Mouse (Mus musculus): ENCODE results near the gene Chrnb4.
A peak's percentile ranks its signal among the peaks of the same experiment; 100 is the strongest.

Chrnb4 gene

DNA sequence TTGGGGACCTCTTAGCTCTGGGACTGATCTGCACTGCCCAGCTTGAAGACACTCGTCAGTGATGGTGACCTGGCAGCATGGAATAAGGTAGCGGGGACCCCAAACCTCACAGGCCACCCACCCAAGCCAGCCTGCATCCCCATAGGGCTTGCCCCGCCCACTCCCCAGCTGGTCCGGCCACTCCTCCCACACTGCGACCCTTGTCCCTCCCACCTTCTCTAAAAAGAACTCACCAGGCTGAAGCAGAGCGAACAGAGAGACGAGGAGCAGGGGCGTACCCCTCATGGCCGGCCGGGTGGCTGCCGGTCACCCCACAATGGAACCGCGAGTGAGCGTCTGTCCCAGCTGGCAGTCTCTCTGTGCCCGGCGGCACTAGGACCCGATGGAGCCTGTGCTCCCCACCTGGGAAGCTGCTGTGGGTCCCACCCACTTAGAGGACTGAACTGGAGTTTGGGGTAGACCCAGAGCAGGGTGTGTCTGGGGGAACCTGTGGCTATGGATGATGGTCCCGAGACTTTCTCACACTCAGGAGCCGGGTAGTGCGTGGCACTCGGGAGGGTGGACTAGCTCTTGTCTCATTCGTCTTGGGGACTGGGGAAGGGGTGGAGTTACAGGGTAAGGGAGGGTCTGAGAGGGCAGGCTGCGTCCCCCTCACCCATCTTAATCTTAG lies at the start of gene Chrnb4:
TSS of gene Chrnb4 (minus strand) at position 569 of the 670 bp plus-strand sequence.
- DNase-seq: no peak

DNA sequence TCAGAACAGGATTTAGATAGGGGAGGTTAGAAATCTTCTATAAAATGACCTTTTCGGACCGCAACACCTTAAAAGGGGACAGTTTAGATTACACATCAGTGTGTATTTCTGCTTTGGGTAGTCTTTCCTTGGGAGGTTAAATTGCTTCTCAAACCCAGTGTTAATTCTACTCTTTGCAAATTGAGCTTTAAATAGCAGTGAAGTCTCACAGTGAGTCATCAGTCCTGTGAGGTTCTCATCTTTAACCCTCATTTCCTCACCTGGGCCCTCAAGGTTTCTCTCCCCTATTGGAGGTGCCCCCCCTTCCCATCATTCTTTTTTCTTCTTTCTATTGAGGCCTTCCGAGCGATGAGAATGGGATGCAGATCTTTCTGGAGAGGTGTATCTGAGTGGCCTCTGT lies 48.3 kb upstream of the Chrnb4 start:
- DNase-seq: no peak

DNA sequence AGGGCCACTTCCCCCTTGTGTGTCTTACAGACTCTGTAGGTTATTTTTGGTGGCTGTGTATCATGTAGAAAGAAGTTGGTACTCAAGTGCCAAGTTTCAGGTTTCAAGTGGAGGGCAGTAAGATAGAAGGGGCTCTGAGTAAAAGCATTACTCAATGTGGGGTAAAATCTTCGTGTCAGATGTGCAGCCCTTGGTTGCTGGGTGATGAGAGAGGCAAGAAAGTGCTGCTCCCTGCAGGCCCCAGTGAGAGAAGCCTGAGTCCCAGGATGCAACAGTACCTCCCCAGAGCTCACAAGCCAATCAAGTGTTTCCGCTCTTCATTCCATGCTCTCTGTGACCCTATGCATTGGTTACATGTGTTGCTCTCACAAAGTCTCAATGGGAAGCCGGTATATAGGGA lies 47.5 kb upstream of the Chrnb4 start:
- DNase-seq: no peak

DNA sequence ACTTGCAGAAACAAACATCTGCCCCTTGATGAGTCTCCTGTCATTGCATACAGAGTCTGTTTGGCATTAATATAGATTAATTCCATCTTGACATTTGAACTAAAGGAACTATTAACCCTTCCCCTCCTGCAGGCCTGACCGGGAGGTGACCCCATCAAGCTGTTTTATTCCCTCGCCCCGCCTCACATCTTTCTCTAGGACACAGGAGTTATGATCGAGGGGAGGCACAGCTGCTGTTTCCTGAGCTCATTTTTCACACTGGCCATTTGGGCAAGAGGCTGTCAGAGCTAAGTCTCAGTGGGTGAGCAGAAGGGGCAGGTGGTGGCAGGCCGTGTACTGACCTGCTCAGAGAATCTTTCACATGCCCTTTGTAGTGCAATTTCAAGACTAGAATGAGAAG lies 41.6 kb upstream of the Chrnb4 start:
- no peak for DNase-seq

DNA sequence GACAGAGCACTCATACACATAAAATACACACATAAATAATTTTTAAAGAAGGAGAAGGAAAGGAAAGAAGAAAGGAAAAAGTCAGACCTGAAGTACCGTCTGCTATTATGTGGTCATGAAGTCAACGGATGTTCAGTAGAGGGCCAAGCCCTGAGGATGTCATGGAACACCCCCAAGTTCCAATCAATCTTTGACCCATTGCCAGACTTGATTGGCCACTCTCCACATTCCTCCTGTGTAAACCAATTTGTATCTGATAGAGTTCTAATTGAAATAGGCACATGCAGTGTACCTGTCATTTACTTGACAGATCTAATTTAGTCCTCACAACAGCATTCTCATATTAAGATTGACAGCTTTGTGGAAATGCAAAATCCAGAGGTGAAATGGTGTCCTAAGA lies 40.6 kb upstream of the Chrnb4 start:
- no peak for DNase-seq

DNA sequence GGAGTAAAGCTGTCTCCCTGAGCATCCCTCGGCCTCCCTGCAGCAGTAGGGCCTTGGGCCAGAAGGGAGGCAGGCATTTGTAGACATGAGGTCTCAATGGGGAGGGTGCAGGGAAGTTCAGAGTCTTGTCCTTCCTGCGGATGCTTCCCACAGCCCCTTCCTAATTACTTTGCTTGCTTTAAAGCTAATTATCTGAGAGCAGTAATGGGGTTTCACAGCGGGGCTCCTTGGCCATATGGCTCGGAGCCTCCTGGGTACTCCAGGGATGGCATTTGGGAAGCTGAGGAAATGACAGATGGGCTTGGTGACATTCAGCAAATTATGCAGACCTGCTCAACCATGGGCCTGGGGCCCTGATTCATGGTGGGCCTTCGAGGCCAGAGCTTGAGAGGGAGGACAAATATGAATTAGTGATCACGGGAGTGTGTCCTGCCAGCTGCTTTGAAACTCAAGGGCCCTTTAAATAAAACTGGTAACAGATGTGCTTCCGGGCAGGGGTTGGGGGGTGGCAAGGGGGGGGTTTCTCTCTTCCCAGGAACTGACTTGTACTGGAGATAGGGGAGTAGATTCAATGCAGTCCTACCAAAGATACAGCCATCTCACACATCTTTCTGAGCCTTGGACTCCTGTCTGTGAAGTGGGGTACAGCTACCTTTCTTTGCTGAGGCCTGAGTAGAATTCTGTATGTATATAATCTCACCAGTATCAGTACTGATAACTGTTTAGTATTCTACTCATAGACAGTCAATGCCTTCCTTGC lies 34.8 kb upstream of the Chrnb4 start:
- no peak for DNase-seq

DNA sequence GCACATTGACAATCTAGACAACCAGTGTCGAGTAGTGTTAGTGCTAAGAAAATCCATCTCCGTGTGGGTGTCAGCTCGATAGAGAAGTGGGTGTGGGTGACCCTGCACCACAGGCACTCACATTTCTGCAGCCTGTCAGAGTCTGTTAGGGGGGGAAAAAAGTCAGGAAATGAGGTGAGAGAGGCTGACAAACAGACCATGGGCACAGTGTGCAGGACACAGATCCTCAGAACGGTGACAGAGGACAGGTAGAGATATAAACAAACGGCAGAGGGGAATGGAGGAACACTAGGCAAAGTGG lies 19.3 kb upstream of the Chrnb4 start:
- DNase-seq: no peak

DNA sequence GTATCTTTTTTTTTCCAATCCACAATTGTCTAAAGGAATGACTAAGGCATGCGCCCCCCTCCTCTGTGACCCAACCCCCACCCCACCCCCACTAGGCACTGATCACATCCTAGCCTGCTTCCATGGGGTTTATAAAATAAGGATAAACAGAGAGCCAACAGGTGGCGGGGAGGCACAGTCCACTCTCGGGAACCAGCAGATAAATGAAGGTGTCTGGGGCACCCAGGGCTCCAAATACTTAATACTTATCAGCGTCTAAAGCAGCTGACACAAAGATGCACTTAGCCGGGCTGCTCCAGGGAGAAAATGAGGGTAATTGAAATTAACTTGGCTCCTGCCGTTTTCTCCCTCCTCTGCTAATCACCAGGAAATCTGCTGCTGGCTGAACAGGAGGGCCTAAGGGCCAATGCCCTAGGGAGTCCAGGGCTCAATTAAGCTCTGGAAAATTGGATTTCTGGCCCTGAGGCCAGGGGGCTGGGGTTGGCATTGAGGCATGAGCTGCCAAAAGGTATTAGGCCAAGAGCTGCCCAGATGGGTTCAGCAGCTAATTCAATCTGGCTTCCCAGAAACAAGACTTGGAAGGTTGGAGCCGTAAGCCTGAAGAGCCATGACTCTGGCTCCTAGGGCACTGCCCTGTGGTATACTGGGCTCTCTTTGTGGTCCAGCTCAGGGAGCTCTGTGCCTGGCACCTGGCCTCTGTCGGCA lies 18.8 kb upstream of the Chrnb4 start:
- DNase-seq: no peak

- DNase-seq: no peak
These were observed 16.7 kb upstream of the Chrnb4 start for GRCm38 (mm10) chr9:55065241-55065640.

DNA sequence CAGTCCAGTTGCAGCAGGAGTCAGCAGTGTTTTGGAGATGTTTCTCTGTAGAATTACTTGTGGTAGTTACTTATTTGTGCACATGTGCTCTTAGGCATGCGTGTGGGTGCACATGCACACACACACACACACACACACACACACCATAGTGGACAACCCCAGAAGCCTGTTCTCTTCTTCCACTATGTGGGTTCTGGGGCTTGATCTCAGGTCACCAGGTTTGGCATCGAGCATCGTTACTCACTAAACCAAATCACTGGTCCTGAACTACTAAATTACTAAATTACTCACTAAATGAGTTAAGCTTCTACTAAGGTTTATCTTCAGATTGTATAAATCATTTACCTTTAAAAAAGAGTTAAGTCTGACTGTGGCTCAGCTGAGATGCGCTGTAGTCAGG lies 9.5 kb upstream of the Chrnb4 start:
- DNase-seq: no peak

DNA sequence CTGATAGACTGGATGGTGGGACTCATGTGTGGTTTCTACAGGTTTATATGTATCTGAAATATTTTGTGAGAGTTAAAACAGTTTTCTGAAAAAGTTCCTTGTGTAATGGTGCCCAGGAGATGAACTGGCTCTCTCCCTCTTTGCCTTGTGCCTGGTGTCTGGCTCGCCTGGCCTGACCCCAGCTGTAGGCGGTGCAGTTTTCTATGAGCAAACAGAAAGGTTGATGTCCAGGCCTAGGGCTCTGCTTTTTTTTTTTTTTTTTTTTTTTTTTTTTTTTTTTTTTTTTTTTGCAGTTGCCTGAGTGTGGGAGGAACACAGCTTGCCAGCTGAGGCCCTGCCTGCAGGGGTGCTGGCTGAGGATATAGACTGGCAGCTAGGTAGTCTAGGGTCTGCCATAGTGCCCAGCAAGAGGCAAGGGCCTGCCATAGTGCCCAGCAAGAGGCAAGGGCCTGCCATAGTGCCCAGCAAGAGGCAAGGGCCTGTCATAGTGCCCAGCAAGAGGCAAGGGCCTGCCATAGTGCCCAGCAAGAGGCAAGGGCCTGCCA lies 6.9 kb upstream of the Chrnb4 start:
- DNase-seq: no peak

DNA sequence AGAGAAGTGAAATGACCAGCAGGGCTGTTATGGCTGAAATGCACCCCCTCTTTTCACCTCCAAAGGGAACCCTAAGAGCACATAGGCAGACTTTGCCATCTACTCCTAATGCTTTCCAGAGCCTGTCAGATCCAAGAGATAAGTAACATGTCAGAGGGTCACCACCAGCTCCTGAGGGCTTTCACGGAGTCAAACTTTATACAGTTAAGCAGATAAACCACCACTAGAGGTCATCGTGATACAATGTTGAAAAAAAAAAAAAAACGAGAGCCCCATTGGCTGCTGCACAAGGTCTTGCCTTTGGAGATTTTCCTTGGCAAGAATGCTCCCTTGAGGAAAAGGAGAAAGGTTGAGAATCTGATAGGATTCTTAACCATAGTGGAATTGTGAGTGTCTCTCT lies 1.8 kb downstream of the Chrnb4 start:
- DNase-seq: no peak

DNA sequence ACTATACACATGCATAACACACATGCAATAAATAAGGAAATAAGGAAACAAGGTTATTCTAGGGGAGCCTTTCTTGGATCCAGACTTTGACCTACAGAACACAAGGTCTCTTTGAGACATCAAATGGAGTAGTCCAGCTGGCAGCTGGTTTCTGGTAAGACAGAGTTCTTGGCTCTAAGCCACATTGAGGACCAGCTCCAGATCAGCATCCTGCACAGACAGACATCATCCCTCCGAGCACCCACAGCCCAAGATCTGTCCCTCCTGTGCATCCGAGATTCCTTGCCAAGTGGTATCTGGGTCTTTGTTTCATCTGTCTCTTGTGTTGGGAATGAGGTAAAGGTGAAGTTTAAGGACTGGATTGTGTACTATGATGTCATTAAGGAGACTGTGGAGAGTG lies 3.6 kb downstream of the Chrnb4 start:
- DNase-seq: no peak

DNA sequence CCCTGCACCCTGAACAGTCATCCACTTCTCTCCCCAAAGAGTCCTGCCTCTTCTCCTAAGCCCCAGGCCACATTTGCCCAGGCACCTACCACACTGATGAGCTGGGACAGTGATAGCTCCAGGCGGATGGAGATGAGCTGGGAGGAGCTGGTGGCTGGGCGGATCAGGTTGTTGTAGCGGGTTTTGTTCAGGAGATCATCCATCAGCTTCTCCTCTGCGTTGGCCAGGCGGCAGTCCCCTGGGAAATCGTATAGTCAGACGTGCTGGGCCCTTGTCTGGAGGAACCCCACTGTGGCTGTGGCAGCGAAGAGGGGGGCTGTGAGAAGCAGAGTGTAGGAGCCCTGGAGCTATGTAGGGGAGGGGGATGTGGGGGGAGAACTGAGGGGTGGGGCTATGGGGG lies 4.9 kb downstream of the Chrnb4 start:
- no peak for DNase-seq

DNA sequence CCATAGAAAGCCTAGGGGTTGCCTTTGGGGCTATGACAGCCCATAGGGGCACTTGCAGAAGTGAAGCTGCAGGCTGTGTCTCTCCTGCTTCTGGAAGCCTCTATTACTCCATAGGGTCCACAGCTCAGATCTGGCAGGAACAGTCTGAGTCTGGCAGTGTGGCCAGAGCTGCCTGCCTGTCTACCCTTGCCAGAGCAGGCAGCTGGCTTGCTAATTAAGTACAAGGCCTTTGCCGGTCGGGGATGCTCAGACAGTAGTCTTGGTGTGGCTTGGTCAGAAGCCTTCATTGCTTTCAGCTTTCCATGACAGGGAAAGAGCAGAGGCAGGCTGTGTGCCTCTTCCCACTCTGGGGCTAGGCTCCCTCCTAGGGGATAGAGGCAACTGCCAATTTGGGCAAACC lies 7.2 kb downstream of the Chrnb4 start:
- DNase-seq: no peak

DNA sequence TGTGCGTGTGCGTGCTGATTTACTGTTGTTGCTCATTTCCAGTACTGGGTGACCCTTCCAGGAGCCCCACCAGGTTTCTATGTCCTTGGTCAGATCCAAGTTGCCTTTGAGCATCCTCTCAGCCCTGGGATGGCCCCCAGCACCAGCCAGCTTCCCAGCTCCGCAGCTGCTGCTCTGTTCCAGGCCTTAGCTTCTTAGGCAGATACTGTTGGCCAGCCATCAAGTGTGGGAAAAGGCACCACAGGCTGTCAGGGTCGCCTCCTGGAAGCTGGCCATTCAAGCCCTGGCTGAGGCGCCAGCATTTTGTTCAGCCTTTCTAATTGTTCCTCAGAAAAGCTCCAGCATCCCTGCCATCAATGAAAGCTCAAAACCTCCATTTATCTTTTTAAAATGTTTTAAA lies 8.6 kb downstream of the Chrnb4 start:
- DNase-seq: no peak

GRCm38 (mm10) chr9:55038948-55039347 lies 9.6 kb downstream of the Chrnb4 start:
- no peak for DNase-seq

GRCm38 (mm10) chr9:55031435-55032167 lies 17.0 kb downstream of the Chrnb4 start:
- DNase-seq: no peak

- DNase-seq: no peak
These were observed 22.3 kb downstream of the Chrnb4 start, which contains the start of gene Chrna3 for GRCm38 (mm10) chr9:55026275-55026663. Gene Chrna3, minus strand, starts transcription at chr9:55026562.

- DNase-seq: no peak
These were observed 22.9 kb downstream of the Chrnb4 start for GRCm38 (mm10) chr9:55025534-55026274.

- DNase-seq: peak; percentile 82
These were observed 24.5 kb downstream of the Chrnb4 start for GRCm38 (mm10) chr9:55023902-55024583.

GRCm38 (mm10) chr9:55023326-55023725 lies 25.3 kb downstream of the Chrnb4 start:
- DNase-seq: no peak

Measured in kidney, adult 18-20 months (tissue).